Mouse (Mus musculus) erythroblast, embryonic 14.5 days (primary cell): Measurements from ENCODE around the gene Sh3kbp1. TPM values are rescaled to one million over a fixed set of nuclear protein-coding genes. Genes with fewer than 3 reads are reported as not detected.

Experiments
- H3K27me3 ChIP-seq: 2 replicates; pipeline ENCODE4 v1.6.1; 2012; ENCODE audit warnings: inconsistent platforms; ENCODE audit not compliant: control insufficient read depth
- H3K36me3 ChIP-seq: 2 replicates; pipeline ENCODE4 v1.6.1; 2012; ENCODE audit warnings: mild to moderate bottlenecking, inconsistent platforms; ENCODE audit not compliant: control insufficient read depth
- H3K4me1 ChIP-seq: 2 replicates; pipeline ENCODE4 v1.6.1; 2012; ENCODE audit warnings: inconsistent platforms; ENCODE audit not compliant: control insufficient read depth
- H3K4me3 ChIP-seq: replicated peaks from 2 replicates; pipeline ENCODE3; 2012; ENCODE audit warnings: moderate library complexity, mild to moderate bottlenecking, inconsistent platforms
- H3K9me3 ChIP-seq: 2 replicates; pipeline ENCODE4 v1.6.1; 2012; ENCODE audit warnings: low read length, inconsistent platforms, mixed read lengths; ENCODE audit not compliant: control insufficient read depth
- GATA1 ChIP-seq: IDR thresholded peaks from 2 replicates; pipeline ENCODE4 v1.6.1; 2012; ENCODE audit warnings: low read length, inconsistent platforms, mixed read lengths
- TAL1 ChIP-seq: IDR thresholded peaks from 3 replicates; pipeline ENCODE4 v1.6.1; 2012; ENCODE audit warnings: low read length, inconsistent platforms, mixed read lengths
- polyA plus RNA-seq: library from polyadenylated mRNA; stranded (reverse); fragments of >175 nt; gene quantifications from 2 replicates; pipeline ENCODE4 v1.2.3, GENCODE M21; 2012

Gene Sh3kbp1
- polyA plus RNA-seq, 1 experiment: 0.31 TPM

DNA sequence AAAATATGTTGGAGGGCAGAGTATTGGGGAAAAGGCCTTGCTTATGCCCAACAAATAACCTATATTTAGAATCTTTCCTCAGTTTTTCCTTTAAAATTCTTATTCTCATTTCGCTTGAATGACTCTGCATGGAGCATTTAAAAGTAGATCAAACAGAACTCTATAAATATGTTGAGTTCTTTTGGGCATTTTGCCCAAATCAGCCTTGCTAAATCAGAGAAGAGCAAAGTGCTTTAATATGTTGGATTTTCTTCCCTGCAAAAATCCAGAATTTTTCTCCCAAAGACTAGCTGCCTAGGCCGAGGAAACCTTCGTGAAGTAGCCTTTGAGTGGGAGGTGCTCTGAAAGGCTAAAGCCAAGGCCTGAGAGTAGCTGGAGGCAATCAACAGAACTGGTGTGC, 163.4 kb downstream of the Sh3kbp1 start:
- no peak overlapping the region for H3K4me3 ChIP-seq
- no peaks in the 10 kb centered on the region for H3K4me1 ChIP-seq
- H3K27me3 ChIP-seq: no peaks in the 10 kb centered on the region
- H3K9me3 ChIP-seq: no peaks in the 10 kb centered on the region
- no peaks in the 10 kb centered on the region for H3K36me3 ChIP-seq
- TF ChIP-seq GATA1 (no peak), TAL1 (no peak)

DNA sequence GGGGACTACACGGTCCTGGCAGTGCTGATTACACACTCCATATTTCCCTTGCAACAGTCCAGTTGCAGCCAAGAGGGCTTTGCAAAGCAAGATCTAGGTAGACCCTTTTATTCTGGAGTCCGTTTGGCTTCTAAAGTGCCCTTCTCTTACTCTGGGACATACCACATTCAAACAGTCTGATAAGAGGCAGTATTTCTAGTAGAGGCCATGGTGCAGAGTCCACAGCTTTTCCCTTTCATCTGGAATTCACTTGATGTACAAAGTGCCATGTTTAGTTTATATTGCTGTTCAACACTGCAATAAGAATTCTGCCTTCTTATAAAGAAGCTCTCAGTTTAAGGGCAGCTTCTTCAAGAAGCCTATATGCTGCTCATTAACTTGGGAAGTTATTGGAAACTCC, 168.5 kb downstream of the Sh3kbp1 start:
- Histone ChIP-seq H3K27me3 (no peaks in the 10 kb centered on the region), H3K4me3 (no peak overlapping the region), H3K36me3 (no peaks in the 10 kb centered on the region), H3K9me3 (no peaks in the 10 kb centered on the region), H3K4me1 (no peaks in the 10 kb centered on the region)
- TF ChIP-seq TAL1 (no peak), GATA1 (no peak)

- Histone ChIP-seq H3K9me3 (no peaks in the 10 kb centered on the region), H3K27me3 (no peaks in the 10 kb centered on the region), H3K4me3 (no peak overlapping the region), H3K4me1 (no peaks in the 10 kb centered on the region), H3K36me3 (no peaks in the 10 kb centered on the region)
- TF ChIP-seq TAL1 (no peak), GATA1 (no peak)
These were observed 177.3 kb downstream of the Sh3kbp1 start for GRCm38 (mm10) chrX:159804371-159804770.

GRCm38 (mm10) chrX:159809510-159809909, 182.4 kb downstream of the Sh3kbp1 start:
- Histone ChIP-seq H3K27me3 (no peaks in the 10 kb centered on the region), H3K36me3 (no peaks in the 10 kb centered on the region), H3K4me1 (no peaks in the 10 kb centered on the region), H3K9me3 (no peaks in the 10 kb centered on the region), H3K4me3 (no peak overlapping the region)
- TF ChIP-seq TAL1 (no peak), GATA1 (no peak)

- Histone ChIP-seq H3K4me3 (no peak overlapping the region), H3K9me3 (no peaks in the 10 kb centered on the region), H3K36me3 (no peaks in the 10 kb centered on the region), H3K27me3 (no peaks in the 10 kb centered on the region), H3K4me1 (no peaks in the 10 kb centered on the region)
- TF ChIP-seq GATA1 (no peak), TAL1 (no peak)
These were observed 183.4 kb downstream of the Sh3kbp1 start for GRCm38 (mm10) chrX:159810469-159810868.

DNA sequence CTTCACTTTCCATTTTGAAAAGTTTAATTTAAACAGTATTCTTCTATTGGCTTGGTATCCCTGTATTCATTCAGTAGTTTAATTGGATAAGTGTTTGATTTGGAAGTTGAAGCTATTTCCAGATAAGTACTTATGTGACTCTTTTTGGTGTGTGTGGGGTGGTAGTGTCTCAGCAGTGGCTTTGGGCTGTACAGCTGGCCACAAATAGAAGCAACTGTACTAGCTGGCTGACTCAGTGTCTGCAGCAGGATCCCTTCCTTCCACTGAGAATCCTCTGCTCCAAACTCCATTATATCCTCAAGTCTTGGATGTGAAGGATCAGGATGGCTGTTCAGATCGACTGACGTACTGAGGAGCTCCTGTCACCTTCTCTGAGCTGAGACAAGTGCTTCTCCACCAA, 190.4 kb downstream of the Sh3kbp1 start:
- no peak for TF ChIP-seq GATA1
- TF ChIP-seq TAL1: no peak
- Histone ChIP-seq H3K4me1 (no peaks in the 10 kb centered on the region), H3K4me3 (no peak overlapping the region), H3K9me3 (no peaks in the 10 kb centered on the region), H3K27me3 (no peaks in the 10 kb centered on the region), H3K36me3 (no peaks in the 10 kb centered on the region)

DNA sequence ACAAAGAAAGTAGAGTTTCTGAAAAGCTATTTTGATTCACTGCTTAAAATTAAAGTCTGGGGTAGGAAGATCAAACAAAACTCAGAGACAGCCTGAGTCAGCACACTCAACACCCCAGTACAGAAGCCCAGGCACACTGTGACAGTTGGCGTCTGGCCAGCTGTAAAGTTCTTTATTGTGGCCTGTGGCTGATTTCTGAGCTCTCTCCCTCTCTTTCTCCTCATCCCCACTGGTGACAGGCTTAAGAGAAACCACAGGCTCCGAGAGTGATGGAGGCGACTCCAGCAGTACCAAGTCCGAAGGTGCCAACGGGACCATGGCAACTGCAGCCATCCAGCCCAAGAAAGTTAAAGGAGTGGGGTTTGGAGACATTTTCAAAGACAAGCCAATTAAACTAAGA, 201.1 kb downstream of the Sh3kbp1 start:
- Histone ChIP-seq H3K9me3 (no peaks in the 10 kb centered on the region), H3K4me3 (no peak overlapping the region), H3K27me3 (no peaks in the 10 kb centered on the region), H3K4me1 (no peaks in the 10 kb centered on the region), H3K36me3 (no peaks in the 10 kb centered on the region)
- TF ChIP-seq GATA1: no peak
- no peak for TF ChIP-seq TAL1

GRCm38 (mm10) chrX:159829192-159829852, 202.2 kb downstream of the Sh3kbp1 start:
- TF ChIP-seq GATA1 (no peak), TAL1 (no peak)
- Histone ChIP-seq H3K4me1 (no peaks in the 10 kb centered on the region), H3K9me3 (no peaks in the 10 kb centered on the region), H3K27me3 (no peaks in the 10 kb centered on the region), H3K4me3 (no peak overlapping the region), H3K36me3 (no peaks in the 10 kb centered on the region)

GRCm38 (mm10) chrX:159831176-159831575, 204.1 kb downstream of the Sh3kbp1 start:
- no peak for TF ChIP-seq GATA1
- TF ChIP-seq TAL1: no peak
- Histone ChIP-seq H3K9me3 (no peaks in the 10 kb centered on the region), H3K4me3 (no peak overlapping the region), H3K4me1 (no peaks in the 10 kb centered on the region), H3K36me3 (no peaks in the 10 kb centered on the region), H3K27me3 (no peaks in the 10 kb centered on the region)

- Histone ChIP-seq H3K9me3 (no peaks in the 10 kb centered on the region), H3K4me1 (no peaks in the 10 kb centered on the region)
- no peak for TF ChIP-seq GATA1
These were observed 208.2 kb downstream of the Sh3kbp1 start for GRCm38 (mm10) chrX:159835239-159835638.

More at GRCm38 (mm10) chrX:159835239-159835638, 208.2 kb downstream of the Sh3kbp1 start:
- Histone ChIP-seq H3K36me3 (no peaks in the 10 kb centered on the region), H3K4me3 (no peak overlapping the region), H3K27me3 (no peaks in the 10 kb centered on the region)
